Mouse (Mus musculus): ENCODE measurements at regions not wholly inside any gene's neighbourhood (a gene's known extent, or its start where the extent isn't known, plus 50 kb on each side); places are given as distances from the start of the nearest gene placed in this dataset.

DNA sequence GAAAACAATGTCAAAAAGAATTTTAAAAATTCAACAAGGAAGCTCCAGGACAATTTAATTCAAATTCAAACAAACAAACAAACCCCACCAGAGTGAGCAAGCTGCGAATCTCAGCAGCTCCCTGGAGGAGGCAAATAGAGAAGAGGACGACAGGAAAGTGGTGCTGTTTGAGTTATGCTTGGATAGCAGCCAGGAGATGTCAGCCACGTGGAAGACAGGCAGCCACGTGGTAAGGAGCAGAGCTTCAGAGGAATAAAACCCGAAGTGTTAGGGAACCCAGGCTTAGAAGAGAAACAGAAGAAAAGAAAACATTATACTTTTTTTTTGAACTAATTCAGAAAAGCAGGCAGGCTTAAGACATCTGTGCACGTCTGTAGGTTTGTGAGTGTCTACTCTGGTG is 108.2 kb upstream of the Parp11 start:
- Histone ChIP-seq H3K4me1 (ENCODE audit: control insufficient read depth, insufficient read depth, low read length) (peaks cover 9% of the 10 kb centered on the region), H3K27me3 (ENCODE audit: control insufficient read depth, insufficient read depth, low read length, poor library complexity, severe bottlenecking) (peaks cover 4% of the 10 kb centered on the region; the same call in 1 of the 2 replicates), H3K9ac (ENCODE audit: low read depth, poor library complexity, severe bottlenecking) (no peak overlapping the region), H3K36me3 (ENCODE audit: control insufficient read depth, insufficient read depth, low read length, poor library complexity, severe bottlenecking) (no peaks in the 10 kb centered on the region), H3K27ac (ENCODE audit: insufficient read depth, low read length) (no peak overlapping the region), H3K9me3 (replicated peaks; ENCODE audit: control insufficient read depth, insufficient read depth, low read length, poor library complexity, severe bottlenecking) (no peaks in the 10 kb centered on the region), H3K4me3 (ENCODE audit: low read depth, low read length) (no peak overlapping the region)
- TF ChIP-seq POLR2A (IDR thresholded peaks at IDR 0.05; ENCODE audit: insufficient read depth, low read length): no peak
- TF ChIP-seq CTCF (IDR thresholded peaks at IDR 0.05; ENCODE audit: low read depth, low read length): no peak
- TF ChIP-seq EP300 (IDR thresholded peaks at IDR 0.05; ENCODE audit: insufficient read depth, low read depth, low read length): no peak

DNA sequence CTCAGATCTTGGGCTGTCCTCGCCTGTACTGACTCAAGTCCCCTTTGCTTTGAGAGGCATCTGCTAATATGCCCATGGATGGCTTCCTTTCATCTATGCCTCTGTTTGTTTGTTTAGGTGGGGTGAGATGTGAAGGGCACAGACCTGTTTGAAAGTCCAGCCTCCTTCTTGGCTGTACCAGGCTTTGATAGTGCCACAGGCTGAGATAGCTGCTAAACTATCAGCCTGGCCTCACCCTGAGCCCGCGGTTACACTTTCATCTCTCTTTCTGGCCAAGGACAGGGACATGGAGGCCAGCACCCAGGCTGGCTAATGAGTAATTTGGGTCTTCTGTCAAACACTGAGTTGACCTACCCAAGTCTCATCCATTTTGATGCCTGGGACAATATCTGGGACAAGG is 105.0 kb upstream of the Parp11 start:
- no peak overlapping the region for H3K27ac ChIP-seq (ENCODE audit: insufficient read depth, low read length)
- H3K36me3 ChIP-seq (ENCODE audit: control insufficient read depth, insufficient read depth, low read length, poor library complexity, severe bottlenecking): no peaks in the 10 kb centered on the region
- H3K4me1 ChIP-seq (ENCODE audit: control insufficient read depth, insufficient read depth, low read length): peaks cover 6% of the 10 kb centered on the region
- no peaks in the 10 kb centered on the region for H3K9me3 ChIP-seq (replicated peaks; ENCODE audit: control insufficient read depth, insufficient read depth, low read length, poor library complexity, severe bottlenecking)
- no peak overlapping the region for H3K4me3 ChIP-seq (ENCODE audit: low read depth, low read length)
- no peak overlapping the region for H3K9ac ChIP-seq (ENCODE audit: low read depth, poor library complexity, severe bottlenecking)
- TF ChIP-seq CTCF (IDR thresholded peaks at IDR 0.05; ENCODE audit: low read depth, low read length): no peak
- TF ChIP-seq EP300 (IDR thresholded peaks at IDR 0.05; ENCODE audit: insufficient read depth, low read depth, low read length): no peak
- TF ChIP-seq POLR2A (IDR thresholded peaks at IDR 0.05; ENCODE audit: insufficient read depth, low read length): no peak
- peaks cover 4% of the 10 kb centered on the region; the same call in 1 of the 2 replicates for H3K27me3 ChIP-seq (ENCODE audit: control insufficient read depth, insufficient read depth, low read length, poor library complexity, severe bottlenecking)

DNA sequence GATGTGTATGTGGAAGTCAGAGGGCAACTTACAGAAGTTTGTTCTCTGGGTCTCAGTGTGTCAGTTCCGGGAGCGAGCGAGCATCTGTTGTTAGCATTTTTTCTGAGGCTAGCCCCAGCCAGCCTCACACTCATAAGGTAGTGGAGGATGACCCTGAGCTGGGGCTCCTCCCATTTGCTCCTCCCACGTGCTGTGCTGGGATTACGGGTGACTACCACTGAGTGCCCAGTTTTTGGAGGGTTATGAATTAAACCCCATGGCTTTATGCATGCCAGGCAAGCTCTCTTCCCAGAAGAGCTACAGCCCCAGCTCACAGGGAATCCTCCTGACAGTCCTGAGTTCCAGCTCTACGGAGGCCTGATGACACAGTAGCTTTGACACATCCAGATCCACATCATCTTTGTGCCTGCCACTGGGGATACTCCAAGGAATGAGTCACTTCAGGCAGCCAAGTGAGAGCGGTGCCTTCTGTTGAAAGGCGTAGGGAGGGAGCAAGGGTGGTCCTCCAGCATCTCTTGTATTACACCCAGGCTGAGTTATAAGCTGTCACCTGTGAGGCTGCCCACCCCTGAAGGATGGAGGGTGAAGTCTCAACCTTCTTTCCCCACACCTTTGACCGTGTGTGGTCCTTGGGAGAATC is 97.8 kb upstream of the Parp11 start:
- no peaks in the 10 kb centered on the region for H3K4me1 ChIP-seq (ENCODE audit: control insufficient read depth, insufficient read depth, low read length)
- no peak overlapping the region for H3K27ac ChIP-seq (ENCODE audit: insufficient read depth, low read length)
- no peaks in the 10 kb centered on the region for H3K36me3 ChIP-seq (ENCODE audit: control insufficient read depth, insufficient read depth, low read length, poor library complexity, severe bottlenecking)
- no peaks in the 10 kb centered on the region for H3K9me3 ChIP-seq (replicated peaks; ENCODE audit: control insufficient read depth, insufficient read depth, low read length, poor library complexity, severe bottlenecking)
- TF ChIP-seq EP300 (IDR thresholded peaks at IDR 0.05; ENCODE audit: insufficient read depth, low read depth, low read length) (no peak), CTCF (IDR thresholded peaks at IDR 0.05; ENCODE audit: low read depth, low read length) (no peak)
- H3K9ac ChIP-seq (ENCODE audit: low read depth, poor library complexity, severe bottlenecking): no peak overlapping the region
- no peaks in the 10 kb centered on the region for H3K27me3 ChIP-seq (ENCODE audit: control insufficient read depth, insufficient read depth, low read length, poor library complexity, severe bottlenecking)
- no peak overlapping the region for H3K4me3 ChIP-seq (ENCODE audit: low read depth, low read length)

DNA sequence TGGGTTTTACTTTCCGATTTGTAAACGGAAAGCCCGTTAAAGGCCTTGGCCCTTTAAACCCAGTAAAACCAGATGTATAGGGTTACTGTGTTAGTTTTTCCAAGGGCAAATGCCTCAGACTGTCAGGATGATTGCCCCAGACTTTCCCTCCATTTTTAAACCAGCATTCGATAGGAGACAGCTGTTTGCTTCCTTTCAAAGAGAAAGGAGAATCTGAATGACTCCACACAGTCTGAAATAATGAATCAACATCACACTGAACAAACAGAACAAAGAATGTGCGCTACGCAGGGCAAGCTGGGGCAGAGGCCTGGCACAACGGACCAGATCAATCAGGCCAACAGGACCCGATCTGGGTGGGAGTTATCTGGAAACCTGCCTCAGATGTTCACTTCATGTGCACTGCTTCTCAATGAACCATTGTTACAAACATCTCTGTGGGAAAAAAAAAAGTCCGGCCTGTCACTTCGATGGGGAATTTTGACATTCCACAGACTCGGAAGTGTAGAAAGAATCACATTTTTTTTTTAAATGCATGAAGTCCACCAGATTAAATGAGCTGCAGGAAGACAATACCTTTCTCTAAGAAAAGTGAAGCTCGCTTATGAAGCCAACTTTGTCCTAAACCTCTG is 97.0 kb upstream of the Parp11 start:
- Histone ChIP-seq H3K4me1 (ENCODE audit: control insufficient read depth, insufficient read depth, low read length) (no peaks in the 10 kb centered on the region), H3K9me3 (replicated peaks; ENCODE audit: control insufficient read depth, insufficient read depth, low read length, poor library complexity, severe bottlenecking) (no peaks in the 10 kb centered on the region), H3K4me3 (ENCODE audit: low read depth, low read length) (no peak overlapping the region), H3K9ac (ENCODE audit: low read depth, poor library complexity, severe bottlenecking) (no peak overlapping the region), H3K36me3 (ENCODE audit: control insufficient read depth, insufficient read depth, low read length, poor library complexity, severe bottlenecking) (no peaks in the 10 kb centered on the region), H3K27ac (ENCODE audit: insufficient read depth, low read length) (no peak overlapping the region), H3K27me3 (ENCODE audit: control insufficient read depth, insufficient read depth, low read length, poor library complexity, severe bottlenecking) (no peaks in the 10 kb centered on the region)
- TF ChIP-seq CTCF (IDR thresholded peaks at IDR 0.05; ENCODE audit: low read depth, low read length) (no peak), POLR2A (IDR thresholded peaks at IDR 0.05; ENCODE audit: insufficient read depth, low read length) (no peak), EP300 (IDR thresholded peaks at IDR 0.05; ENCODE audit: insufficient read depth, low read depth, low read length) (no peak)

DNA sequence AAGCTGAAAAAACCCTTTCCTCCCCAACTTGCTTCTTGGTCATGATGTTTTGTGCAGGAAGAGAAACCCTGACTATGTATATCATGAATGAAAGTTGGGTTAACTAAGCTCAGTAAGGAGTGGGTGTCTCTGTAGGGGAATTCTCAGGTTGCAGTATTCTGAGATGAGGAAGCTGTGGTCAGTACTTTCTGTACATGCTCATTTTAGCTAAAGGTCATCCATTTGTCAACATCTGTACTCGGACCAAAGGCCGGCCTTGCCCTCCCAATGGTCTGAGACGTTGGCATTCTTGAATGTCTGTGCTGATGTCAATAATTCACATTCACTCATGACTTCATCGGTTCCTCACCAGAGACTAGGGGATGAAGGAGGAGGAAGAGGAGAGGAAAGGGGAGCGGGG is 94.9 kb upstream of the Parp11 start:
- TF ChIP-seq POLR2A (IDR thresholded peaks at IDR 0.05; ENCODE audit: insufficient read depth, low read length): no peak
- no peak for TF ChIP-seq CTCF (IDR thresholded peaks at IDR 0.05; ENCODE audit: low read depth, low read length)
- TF ChIP-seq EP300 (IDR thresholded peaks at IDR 0.05; ENCODE audit: insufficient read depth, low read depth, low read length): no peak
- no peak overlapping the region for H3K4me3 ChIP-seq (ENCODE audit: low read depth, low read length)
- H3K4me1 ChIP-seq (ENCODE audit: control insufficient read depth, insufficient read depth, low read length): no peaks in the 10 kb centered on the region
- H3K27ac ChIP-seq (ENCODE audit: insufficient read depth, low read length): no peak overlapping the region
- H3K27me3 ChIP-seq (ENCODE audit: control insufficient read depth, insufficient read depth, low read length, poor library complexity, severe bottlenecking): no peaks in the 10 kb centered on the region
- no peaks in the 10 kb centered on the region for H3K9me3 ChIP-seq (replicated peaks; ENCODE audit: control insufficient read depth, insufficient read depth, low read length, poor library complexity, severe bottlenecking)
- H3K9ac ChIP-seq (ENCODE audit: low read depth, poor library complexity, severe bottlenecking): no peak overlapping the region
- H3K36me3 ChIP-seq (ENCODE audit: control insufficient read depth, insufficient read depth, low read length, poor library complexity, severe bottlenecking): no peaks in the 10 kb centered on the region

DNA sequence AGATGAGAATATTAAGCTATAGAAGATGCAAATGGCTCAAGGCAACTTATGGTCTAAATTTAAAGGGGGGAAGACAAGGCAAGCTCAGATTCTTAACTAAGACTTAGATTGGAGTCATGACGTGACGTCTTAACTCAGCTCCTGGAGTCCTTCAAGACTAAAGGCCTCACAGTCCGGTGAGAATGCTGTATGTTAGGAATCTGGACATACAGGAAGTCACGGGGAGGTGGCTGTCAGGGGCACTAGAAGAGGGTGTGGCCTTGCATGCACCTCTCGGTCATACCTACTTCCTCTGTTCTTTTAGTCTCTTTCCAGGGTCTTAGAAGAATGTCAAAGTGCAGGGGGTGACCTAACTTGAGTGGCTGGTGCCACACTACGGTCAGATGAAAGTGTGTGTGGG is 91.5 kb upstream of the Parp11 start:
- TF ChIP-seq CTCF (IDR thresholded peaks at IDR 0.05; ENCODE audit: low read depth, low read length) (no peak), POLR2A (IDR thresholded peaks at IDR 0.05; ENCODE audit: insufficient read depth, low read length) (no peak), EP300 (IDR thresholded peaks at IDR 0.05; ENCODE audit: insufficient read depth, low read depth, low read length) (no peak)
- Histone ChIP-seq H3K27me3 (ENCODE audit: control insufficient read depth, insufficient read depth, low read length, poor library complexity, severe bottlenecking) (no peaks in the 10 kb centered on the region), H3K36me3 (ENCODE audit: control insufficient read depth, insufficient read depth, low read length, poor library complexity, severe bottlenecking) (no peaks in the 10 kb centered on the region), H3K4me1 (ENCODE audit: control insufficient read depth, insufficient read depth, low read length) (no peaks in the 10 kb centered on the region), H3K4me3 (ENCODE audit: low read depth, low read length) (no peak overlapping the region), H3K27ac (ENCODE audit: insufficient read depth, low read length) (no peak overlapping the region), H3K9ac (ENCODE audit: low read depth, poor library complexity, severe bottlenecking) (no peak overlapping the region), H3K9me3 (replicated peaks; ENCODE audit: control insufficient read depth, insufficient read depth, low read length, poor library complexity, severe bottlenecking) (no peaks in the 10 kb centered on the region)
